Mouse (Mus musculus) thymus, adult 2 months (tissue): Measurements from ENCODE around the gene Rarres1. TPM values are rescaled to one million over a fixed set of nuclear protein-coding genes. Genes with fewer than 3 reads are reported as not detected.

ENCODE experiments used
- DNase-seq: peaks from one replicate; pipeline ENCODE4 v3.0.0; 2021
- H3K27ac ChIP-seq: fragments of 200-500 bp; 2 replicates; pipeline ENCODE4 v1.5.1; 2012; ENCODE audit warnings: low read length, control low read depth; ENCODE audit not compliant: control insufficient read depth, insufficient read depth
- H3K27me3 ChIP-seq: fragments of 200-500 bp; 2 replicates; pipeline ENCODE4 v1.6.1; 2012; ENCODE audit warnings: mild to moderate bottlenecking, low read length, moderate library complexity, mixed read lengths; ENCODE audit not compliant: control insufficient read depth, insufficient read depth
- H3K36me3 ChIP-seq: fragments of 200-500 bp; 2 replicates; pipeline ENCODE4 v1.6.1; 2012; ENCODE audit warnings: mild to moderate bottlenecking, low read length, moderate library complexity; ENCODE audit not compliant: control insufficient read depth, insufficient read depth
- H3K4me1 ChIP-seq: fragments of 200-500 bp; replicated peaks from 2 replicates; pipeline ENCODE4 v1.6.1; 2012; ENCODE audit warnings: low read length; ENCODE audit not compliant: control insufficient read depth, insufficient read depth
- H3K4me3 ChIP-seq: fragments of 200-500 bp; 2 replicates; pipeline ENCODE4 v1.5.1; 2012; ENCODE audit warnings: mild to moderate bottlenecking, low read length, control low read depth, moderate library complexity; ENCODE audit not compliant: control insufficient read depth, insufficient read depth
- CTCF ChIP-seq: fragments of 200-500 bp; IDR thresholded peaks from 2 replicates; pipeline ENCODE4 v1.5.1; 2012; ENCODE audit warnings: mild to moderate bottlenecking, control low read depth, low read length, moderate library complexity, borderline replicate concordance; ENCODE audit not compliant: control insufficient read depth, poor library complexity, insufficient read depth; ENCODE audit errors: extremely low read depth
- POLR2A ChIP-seq: fragments of 200-500 bp; IDR thresholded peaks from 2 replicates; pipeline ENCODE4 v1.6.1; 2012; ENCODE audit warnings: mild to moderate bottlenecking, low read length, control low read depth, moderate library complexity; ENCODE audit not compliant: control insufficient read depth, poor library complexity, insufficient read depth; ENCODE audit errors: extremely low read depth
- WGBS: fragments of 180-500 bp; shearing (Covaris S2); methylation state at CpG from one replicate; pipeline ENCODE4 v1.1.7; 2018; 5-methylcytosine and 5-hydroxymethylcytosine counted together
- polyA plus RNA-seq: library from polyadenylated mRNA; depleted of rRNA; stranded (reverse); fragments of >200 nt; gene quantifications from 2 replicates; pipeline ENCODE4 v1.2.3, GENCODE M21; 2012; rRNA removed

Gene Rarres1
- polyA plus RNA-seq, 1 experiment = 2.8 TPM

DNA sequence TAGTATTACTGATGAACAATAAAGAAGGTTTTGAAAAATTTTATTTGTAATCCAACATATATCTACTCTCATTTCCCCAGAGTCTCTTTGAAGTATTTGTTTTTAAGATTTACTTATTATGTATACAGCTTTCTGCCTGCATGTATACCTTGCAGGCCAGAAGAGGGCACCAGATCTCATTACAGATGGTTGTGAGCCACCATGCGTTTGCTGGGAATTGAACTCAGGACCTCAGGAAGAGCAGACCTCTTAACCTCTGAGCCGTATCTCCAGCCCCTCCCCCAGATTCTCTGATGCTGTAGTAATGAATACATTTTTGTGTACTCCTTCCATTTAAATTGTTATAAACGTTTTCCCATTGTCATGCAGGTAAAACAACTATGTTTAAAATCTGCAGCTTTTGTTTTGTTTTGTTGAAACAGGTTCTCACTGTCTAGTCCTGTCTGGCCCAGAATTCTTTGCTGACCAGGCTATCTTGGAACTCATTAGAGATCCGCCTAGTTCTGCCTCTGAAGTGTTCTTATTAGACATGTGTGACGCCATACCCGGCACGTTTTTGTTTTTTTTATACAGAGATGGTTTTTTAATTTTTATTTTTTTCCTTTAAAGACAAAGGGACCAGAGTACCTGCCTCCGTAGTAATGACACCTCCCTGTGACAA lies 85.9 kb downstream of the Rarres1 start:
- no peak for TF ChIP-seq POLR2A
- TF ChIP-seq CTCF = no peak
- Histone ChIP-seq H3K36me3 (peaks cover 15% of the 10 kb centered on the region; the same call in 1 of the 2 replicates), H3K27me3 (no peaks in the 10 kb centered on the region), H3K27ac (no peak overlapping the region), H3K4me1 (peaks cover 8% of the 10 kb centered on the region), H3K4me3 (peak overlapping the region; percentile 69; the same call in 1 of the 2 replicates)
- WGBS = 39% methylated on average over 8 of the region's 8 CpGs
- no peak for DNase-seq

Other genes with a start within 250 kb of the Rarres1 start
- gene Mlf1, start 141.4 kb downstream of the Rarres1 start, polyA plus RNA-seq = 0.31 and 2.2 TPM in 2 replicates
- not detected in 2 replicates for gene Gm17402, start 140.4 kb downstream of the Rarres1 start, polyA plus RNA-seq
- gene Gfm1, start 85.4 kb downstream of the Rarres1 start, polyA plus RNA-seq = 14.9 and 17.8 TPM in 2 replicates
- 45.3 and 51.5 TPM in 2 replicates for gene Lxn, start 51.6 kb downstream of the Rarres1 start, polyA plus RNA-seq
- gene Mfsd1, start 67.2 kb upstream of the Rarres1 start, polyA plus RNA-seq = 33.2 and 35.3 TPM in 2 replicates